Mouse (Mus musculus) lung, postnatal 4 days (tissue): ENCODE data around the gene Asgr1.

Source experiments
- DNase-seq, 2 experiments: peaks; one replicate each; pipeline ENCODE4 v3.0.0; 2021

Gene Asgr1

GRCm38 (mm10) chr11:70027397-70027796 is 26.5 kb upstream of the Asgr1 start:
- DNase-seq, result peak in 1 of 2 experiments; percentile 36

- DNase-seq, result no peak
Measured at GRCm38 (mm10) chr11:70028401-70029129, 25.3 kb upstream of the Asgr1 start.

GRCm38 (mm10) chr11:70029130-70029801 is 24.6 kb upstream of the Asgr1 start:
- peak; percentile 81 to 86 for DNase-seq

GRCm38 (mm10) chr11:70029829-70030550 is 23.9 kb upstream of the Asgr1 start:
- no peak for DNase-seq

- DNase-seq, result no peak
Measured at GRCm38 (mm10) chr11:70030651-70031320, 23.1 kb upstream of the Asgr1 start.

- no peak for DNase-seq
Measured at GRCm38 (mm10) chr11:70031321-70031670, 22.6 kb upstream of the Asgr1 start.

GRCm38 (mm10) chr11:70038174-70038573 is 15.7 kb upstream of the Asgr1 start:
- DNase-seq, result no peak

- DNase-seq, result no peak
Measured at GRCm38 (mm10) chr11:70039631-70040030, 14.3 kb upstream of the Asgr1 start.

GRCm38 (mm10) chr11:70040184-70040583 is 13.7 kb upstream of the Asgr1 start:
- no peak for DNase-seq

- no peak for DNase-seq
Measured at GRCm38 (mm10) chr11:70042309-70043085, 11.4 kb upstream of the Asgr1 start.

- no peak for DNase-seq
Measured at GRCm38 (mm10) chr11:70043665-70044064, 10.2 kb upstream of the Asgr1 start.

- peak in 1 of 2 experiments; percentile 18 for DNase-seq
Measured at GRCm38 (mm10) chr11:70045435-70045834, 8.4 kb upstream of the Asgr1 start.

GRCm38 (mm10) chr11:70049366-70049765 is 4.5 kb upstream of the Asgr1 start:
- DNase-seq, result no peak

- DNase-seq, result no peak
Measured at GRCm38 (mm10) chr11:70049816-70050215, 4.1 kb upstream of the Asgr1 start.

- DNase-seq, result no peak
Measured at GRCm38 (mm10) chr11:70053156-70053555, 729 bp upstream of the Asgr1 start.

GRCm38 (mm10) chr11:70055618-70056214 is 1.8 kb downstream of the Asgr1 start:
- peak; percentile 58 to 85 for DNase-seq

GRCm38 (mm10) chr11:70057805-70058204 is 3.9 kb downstream of the Asgr1 start:
- no peak for DNase-seq

- no peak for DNase-seq
Measured at GRCm38 (mm10) chr11:70059930-70060329, 6.0 kb downstream of the Asgr1 start.

- DNase-seq, result no peak
Measured at GRCm38 (mm10) chr11:70063053-70063452, 9.2 kb downstream of the Asgr1 start.

- DNase-seq, result no peak
Measured at GRCm38 (mm10) chr11:70066701-70067100, 12.8 kb downstream of the Asgr1 start.

GRCm38 (mm10) chr11:70068245-70068644 is 14.4 kb downstream of the Asgr1 start:
- DNase-seq, result no peak

- DNase-seq, result no peak
Measured at GRCm38 (mm10) chr11:70070057-70070456, 16.2 kb downstream of the Asgr1 start.
